Mouse (Mus musculus) naive thymus-derived CD4-positive, alpha-beta T cell, adult 2 months (primary cell): ENCODE measurements at regions not wholly inside any gene's neighbourhood (a gene's known extent, or its start where the extent isn't known, plus 50 kb on each side); places are given as distances from the start of the nearest gene placed in this dataset.

Experiments
- DNase-seq: peaks from one replicate; pipeline ENCODE4 v3.0.0-alpha.2; 2011; ENCODE audit warnings: low read depth

DNA sequence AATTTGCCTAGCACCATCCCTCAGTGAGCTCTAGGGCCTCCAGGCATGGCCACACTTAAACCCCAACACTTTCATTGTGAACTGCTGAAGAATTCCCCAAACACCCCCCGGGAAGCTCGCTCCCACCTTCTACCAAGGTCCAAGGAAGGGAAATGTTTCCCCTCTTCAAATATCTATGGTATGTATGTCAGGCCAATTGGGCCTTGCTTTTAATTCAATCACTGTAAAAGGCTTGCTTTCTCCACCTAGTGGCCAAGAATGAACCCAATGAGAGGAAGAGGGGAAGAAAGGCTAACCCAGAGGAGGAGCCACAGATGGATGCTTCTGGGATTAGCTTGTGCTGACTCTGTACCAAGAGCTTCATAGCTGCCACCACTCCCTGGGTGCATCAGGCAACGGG, 336.3 kb upstream of the Tgfbr2 start:
- DNase-seq: peak; percentile 53

DNA sequence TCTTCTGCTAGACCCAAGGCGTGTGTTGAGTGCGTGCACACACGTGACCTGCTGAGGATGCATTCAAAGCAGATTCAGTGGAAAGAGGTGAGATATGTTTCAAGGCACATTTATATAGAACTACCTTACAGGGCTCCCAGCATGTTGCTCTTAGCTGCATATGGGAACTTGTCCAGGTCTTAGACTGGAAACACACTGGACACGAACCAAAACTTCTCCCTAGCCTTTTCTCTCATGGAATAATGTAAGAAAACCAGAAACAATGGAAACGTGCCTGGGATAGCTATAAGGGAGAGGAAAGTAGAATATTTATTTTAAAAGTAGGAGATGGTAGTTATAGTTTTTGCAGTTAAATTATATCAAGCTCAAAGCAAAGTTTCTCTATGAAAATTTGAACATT, 332.6 kb upstream of the Tgfbr2 start:
- no peak for DNase-seq

DNA sequence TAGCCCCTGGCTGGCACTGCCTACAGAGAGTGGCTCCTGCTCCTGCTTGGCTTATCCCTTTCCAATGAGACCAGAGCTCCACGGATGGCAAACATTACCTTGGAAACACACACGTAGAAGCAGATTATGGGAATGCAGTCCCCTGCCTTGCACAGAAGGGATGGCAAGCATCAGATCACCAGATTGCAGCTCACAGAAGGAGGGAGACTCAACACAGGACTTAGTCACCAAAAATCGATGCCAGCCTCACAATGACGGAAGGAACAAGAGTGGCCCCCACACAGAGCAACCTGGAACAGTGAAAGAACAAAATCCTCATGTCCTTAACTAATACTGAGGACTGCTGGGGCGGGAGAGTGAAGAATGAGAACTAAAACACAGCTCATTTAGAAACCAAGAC, 327.7 kb upstream of the Tgfbr2 start:
- DNase-seq: no peak

DNA sequence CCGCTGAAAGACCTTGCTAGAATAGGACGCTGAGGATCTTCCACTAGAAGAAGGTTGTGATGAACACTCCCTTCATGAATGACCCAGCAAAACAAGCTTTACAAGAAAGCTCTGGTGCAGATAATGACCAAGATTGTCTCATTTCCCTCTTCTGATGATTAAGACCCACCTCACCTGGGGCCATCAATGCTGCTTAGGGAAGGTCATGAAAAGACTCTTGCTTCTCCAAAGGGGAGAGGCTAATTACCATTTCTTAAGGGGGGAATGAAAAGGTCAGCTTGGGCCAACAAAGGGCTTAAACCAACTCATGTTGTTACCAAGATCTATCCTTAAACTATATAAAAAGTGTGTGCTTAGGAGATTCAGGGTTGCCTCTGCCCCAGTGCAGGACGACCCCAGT, 325.8 kb upstream of the Tgfbr2 start:
- DNase-seq: no peak

DNA sequence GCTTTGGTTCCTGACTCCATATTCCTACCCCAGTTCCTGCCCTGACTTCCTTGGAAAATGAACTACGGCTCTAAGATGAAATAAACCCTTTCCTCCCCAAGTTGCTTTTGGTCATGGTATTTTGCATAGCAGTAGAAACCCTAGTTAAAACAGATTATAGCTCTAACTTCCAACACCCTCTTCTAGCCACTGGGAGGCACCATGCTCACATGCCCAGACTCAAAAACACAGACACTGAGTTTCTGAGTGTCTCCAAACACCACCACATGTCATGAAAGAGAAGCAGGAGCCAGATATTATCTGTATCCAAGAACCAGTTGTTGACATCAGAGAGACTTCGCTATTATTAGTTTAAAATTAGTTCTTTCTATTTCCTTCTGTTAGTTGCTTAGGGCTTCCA, 316.1 kb upstream of the Tgfbr2 start:
- DNase-seq: no peak

DNA sequence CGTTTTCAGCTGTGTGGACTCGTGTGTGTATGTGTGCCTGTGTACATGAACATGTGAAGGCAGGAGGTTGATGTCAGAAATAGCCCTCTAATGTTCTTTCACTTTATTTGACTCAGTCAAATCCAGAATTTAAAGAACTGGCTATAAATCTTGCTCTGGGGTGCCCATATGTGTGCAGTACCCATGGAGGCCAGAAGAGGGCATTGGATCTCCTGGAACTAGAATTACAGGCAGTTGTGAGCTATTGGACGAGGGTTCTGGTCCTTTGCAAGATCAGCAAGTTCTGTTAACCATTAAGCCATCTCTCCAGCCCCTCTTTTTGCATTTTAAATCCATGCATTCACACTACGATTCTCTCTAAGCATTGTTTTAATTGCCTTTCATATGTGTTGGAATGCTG, 314.6 kb upstream of the Tgfbr2 start:
- peak; percentile 15 for DNase-seq

DNA sequence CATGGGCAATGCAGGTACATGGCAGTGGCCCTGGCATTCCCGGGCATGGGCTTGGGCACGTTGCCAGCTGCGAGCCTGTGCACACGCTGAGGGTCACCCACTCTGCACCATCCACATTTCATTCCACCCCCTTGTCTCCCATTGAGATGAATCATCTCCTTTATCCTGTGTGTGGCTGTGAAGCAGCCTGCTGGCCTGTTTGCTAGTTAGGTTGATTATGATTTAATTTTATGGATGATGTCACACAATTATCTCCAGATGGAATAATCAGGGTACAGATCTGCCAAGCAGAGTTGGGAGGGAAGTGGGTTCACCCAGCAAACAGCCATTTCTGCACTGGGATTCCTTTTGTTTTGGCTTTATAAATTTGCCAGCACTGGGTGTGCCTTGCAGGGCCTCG, 314.1 kb upstream of the Tgfbr2 start:
- DNase-seq: no peak

DNA sequence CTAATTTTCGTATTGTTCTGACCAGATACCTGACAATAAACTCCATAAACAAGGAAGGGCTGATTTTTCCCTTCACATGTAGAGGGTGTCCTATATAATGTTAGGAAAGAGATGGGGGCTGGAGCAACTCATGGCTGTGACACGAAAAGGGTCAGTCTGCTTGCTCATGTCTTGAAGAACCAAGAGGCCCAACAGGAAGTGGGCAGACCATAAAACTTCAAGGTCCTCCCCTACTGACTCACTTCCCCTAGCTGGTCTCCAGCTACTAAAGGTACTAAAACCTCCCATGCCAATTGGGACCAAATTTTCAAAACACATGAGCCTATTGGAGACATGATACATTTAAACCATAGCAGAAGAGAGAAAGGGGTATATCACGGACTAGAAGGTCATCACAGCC, 302.1 kb upstream of the Tgfbr2 start:
- no peak for DNase-seq

DNA sequence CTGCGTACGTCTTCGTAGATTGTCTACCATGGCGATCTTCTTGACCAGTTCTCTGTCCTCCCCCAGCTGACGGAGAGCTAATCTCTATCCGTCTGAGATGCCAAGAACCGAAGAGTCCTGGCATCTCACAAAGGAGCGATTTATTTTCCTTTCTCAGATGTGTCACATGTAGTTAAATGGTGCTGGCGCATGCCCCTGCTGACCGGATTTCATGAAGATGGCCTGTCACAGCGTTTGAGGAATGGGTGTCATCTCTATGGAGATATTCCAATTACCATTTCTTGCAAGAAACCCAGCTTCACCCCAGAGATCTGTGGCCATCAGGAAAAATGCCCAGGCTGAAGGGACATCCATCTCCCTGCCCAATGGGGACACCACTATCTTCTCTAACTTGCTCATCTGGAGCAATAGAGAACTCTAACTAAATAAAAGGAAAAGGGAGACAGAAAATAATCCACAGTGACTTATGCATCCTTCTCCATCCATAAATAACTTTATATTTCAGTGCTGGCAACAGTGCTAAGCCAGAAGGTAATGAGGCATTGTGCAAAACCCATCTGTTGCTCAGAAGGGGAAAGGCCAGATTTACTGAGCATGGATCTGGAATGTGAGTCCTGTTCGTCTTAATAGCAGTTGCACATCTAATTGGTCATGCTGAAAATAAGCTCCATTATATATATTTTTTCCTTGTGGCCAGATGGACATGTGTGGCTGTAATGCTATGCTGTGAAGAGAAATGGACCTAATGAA, 300.2 kb upstream of the Tgfbr2 start:
- DNase-seq: no peak

DNA sequence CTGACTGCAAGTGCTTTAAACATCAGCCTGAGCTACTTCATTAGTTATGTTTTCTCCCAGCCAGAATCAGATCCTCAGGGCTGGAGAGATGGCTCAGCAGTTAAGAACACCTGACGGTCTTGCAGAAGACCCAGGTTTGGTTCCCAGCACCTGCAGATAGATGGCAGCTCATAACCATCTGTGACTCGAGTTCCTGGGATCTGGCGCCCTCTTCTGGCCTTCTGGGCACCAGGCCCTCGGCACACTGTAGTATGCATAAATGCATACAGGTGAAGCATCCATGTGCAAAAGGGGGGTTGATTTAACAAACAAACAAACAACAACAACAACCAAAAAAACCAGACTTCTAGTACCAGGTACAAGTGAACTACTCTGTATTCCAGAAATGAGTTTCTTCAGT, 297.7 kb upstream of the Tgfbr2 start:
- DNase-seq: peak; percentile 6

DNA sequence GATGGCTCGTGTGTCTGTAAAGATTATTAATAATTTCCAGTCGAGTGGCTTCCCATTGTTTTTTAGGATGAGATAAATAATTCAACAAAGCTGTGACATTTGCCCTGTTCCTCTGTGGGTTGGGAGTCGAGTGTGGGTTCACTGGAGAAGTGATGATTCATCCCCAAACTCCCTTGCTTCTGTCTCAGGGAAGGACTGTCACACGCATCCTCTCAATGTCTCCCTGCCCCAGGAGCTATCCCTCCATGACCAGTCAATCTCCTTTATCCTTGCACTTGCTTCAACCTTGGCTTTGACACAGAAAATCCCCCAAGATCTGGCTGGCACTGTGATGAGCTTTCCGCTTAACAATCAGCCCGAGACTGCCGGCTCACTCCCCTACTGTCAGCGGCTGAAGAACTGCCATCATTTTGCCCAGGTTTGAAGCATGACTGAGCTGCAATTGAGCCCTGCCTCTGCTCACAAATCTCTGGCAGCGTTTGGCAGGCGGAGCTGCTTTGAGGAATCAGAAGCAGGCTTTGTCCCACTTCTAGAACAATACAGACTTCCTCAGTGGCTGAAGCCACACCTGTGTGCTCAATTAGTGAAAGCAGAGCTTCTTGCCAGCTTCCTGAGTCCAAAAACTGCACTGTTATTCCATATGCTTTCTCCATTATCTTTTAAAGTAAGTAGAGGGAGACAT, 293.6 kb upstream of the Tgfbr2 start:
- DNase-seq: no peak

DNA sequence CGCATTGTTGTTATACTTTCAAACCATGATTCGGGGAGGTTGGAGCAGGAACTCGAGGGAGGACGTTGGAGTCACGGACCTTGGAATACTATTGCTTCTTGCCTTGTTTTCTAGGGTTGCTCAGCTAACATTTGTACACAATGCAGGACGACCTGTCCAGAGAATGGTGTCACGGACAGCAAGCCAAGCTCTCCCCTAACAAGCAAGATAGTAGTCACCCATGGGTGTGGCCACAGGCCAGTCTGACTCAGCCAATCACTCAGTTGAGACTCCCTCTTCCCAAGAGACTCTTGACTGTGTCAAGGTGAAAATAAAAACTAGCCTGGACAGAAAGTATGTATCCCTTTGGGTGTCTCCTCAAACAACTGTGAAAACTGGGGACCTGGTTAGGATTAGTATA, 291.2 kb upstream of the Tgfbr2 start:
- DNase-seq: no peak

DNA sequence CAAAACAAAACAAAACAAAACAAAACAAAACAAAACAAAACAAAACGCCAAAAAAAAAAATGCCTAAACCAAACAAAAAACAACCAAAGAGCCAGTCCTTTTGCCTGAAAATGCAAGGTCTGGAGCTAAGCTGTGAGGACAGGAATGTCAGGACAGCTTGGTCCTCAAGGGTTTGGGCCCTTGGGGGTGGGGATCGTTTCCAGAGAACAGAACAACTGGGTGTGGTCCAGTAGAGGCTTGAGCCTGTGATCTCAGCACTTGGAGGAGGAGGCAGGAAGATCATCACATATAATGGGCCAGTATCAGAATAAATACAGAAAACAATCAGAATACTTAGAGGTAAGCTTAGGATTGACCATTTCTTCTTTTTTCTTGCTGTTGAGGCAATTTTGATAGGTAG, 289.5 kb upstream of the Tgfbr2 start:
- DNase-seq: no peak

DNA sequence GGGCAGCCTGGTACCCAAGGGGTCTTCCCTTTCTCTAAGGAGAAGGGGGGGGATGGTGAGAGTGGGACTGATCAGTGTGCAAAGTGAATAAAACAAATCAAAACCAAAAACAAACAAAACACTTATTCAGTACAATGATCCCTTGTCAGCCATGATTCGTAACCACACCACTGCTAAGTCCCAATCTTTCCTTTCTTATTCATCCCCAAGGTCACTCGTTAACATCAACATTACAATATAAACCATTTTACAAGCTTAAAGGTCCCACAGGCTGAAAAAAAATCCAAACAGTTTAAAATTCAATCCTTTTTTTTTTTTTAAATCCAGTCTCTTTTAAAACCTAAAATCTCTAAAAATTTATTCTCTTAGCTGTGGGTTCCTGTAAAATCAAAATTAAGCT, 287.1 kb upstream of the Tgfbr2 start:
- no peak for DNase-seq

DNA sequence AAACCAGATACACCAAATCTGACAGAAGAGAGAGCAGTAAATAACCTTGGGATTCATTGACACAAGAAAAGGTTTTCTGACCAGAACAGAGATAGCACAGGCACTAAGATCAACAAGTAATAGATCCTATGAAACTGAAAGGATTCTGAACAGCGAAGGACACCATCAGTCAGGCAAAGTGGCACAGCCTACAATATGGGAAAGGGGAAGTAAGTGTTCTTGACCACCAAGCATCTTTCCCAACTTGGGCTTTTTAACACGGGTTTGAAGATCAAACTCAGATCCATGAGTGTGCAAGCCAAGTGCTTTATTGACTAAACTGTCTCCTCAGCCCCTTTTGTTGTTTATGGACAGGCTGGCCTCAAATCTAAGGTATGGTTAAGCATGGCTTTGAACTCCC, 284.9 kb upstream of the Tgfbr2 start:
- DNase-seq: no peak

DNA sequence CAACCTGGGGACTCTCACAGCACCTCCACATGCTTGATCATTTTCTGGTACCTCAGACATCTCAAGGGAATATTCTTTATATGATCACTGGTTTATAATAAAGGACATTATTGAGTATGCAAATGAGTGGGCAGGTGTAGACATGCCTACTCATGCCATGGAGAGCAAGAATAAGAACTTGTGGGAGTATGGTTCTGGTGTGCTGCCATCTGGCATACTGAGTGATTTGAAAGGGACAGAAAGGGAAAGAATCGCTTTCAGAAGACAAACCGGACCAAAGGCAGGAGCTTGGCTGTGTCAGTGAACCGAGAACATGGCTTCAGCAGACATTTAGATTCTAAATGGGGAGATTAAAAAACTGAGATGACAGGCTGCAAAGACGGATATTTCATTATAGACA, 276.9 kb upstream of the Tgfbr2 start:
- DNase-seq: no peak

DNA sequence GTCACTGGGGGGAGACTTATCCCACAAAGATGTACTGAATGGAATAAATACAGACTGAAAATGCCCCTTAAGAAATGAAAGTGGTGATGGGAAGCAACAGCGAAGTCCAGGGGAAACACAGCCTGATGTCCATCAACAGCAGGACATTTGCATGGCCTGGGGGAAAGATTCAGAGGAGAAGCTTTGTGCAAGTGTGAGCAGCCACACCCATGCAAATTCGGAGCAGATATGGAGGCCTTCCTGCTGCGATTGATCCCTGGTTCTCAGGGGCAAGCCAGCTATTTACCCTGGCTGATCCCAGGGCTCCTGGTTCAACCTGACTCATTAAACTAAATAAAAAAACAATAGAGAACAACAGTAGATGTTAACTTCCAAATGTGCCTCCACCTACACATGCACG, 275.7 kb upstream of the Tgfbr2 start:
- DNase-seq: no peak

DNA sequence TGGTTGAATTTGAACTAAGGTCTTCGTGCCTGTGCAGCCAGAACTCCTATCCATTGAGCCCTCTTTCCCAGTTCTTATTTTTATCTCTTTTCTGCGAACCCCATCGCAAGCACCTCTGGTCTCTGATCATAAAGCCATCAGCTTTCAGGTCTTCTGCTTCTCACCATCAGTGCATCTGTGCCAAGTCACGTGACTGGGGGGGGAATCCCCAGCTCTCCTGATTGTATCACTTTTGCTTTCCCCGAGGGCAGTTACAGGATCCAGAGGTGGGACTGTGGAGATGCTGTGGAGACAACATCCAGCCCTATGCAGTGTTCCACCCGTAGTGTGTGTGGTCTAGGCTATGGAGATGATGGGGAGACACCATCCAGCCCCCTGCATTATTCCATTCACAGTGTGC, 272.6 kb upstream of the Tgfbr2 start:
- DNase-seq: peak; percentile 17

DNA sequence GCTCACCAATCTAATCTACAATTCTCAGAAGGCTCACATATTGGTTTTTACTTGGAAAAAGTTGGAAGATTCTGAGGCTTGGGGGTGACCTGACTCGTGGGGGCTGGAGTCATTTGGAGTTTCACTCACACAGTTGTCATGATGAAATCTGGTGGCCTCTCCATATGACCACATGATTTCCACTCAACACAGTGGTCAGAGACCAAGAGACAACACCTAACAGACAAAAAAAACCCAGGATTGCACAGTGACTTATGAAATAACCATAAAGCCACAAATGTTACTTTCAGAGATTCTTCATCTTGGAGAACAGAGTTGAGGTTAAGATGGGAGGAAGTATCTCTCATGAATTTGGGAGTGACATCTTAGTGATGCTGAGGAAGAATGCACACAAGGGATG, 263.4 kb upstream of the Tgfbr2 start:
- DNase-seq: no peak

DNA sequence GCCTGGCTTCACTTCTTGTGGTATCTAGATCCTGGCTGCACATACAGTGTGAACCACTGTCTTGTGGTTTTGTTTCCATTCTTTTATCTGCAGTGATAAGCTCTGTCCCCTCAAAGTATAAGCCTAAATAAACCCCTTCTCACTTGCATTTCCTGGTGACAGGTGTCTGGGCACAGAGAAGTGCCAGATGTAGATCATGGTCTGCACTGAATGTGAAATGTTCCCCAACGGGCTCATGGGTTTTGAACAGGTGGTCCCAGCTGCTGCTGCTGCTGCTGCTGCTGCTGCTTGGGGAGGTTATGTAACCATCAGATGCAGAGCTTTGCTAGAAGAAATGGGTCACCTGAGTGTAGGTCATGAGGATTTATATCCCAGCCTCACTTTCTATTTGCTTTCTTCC, 259.3 kb upstream of the Tgfbr2 start:
- no peak for DNase-seq

DNA sequence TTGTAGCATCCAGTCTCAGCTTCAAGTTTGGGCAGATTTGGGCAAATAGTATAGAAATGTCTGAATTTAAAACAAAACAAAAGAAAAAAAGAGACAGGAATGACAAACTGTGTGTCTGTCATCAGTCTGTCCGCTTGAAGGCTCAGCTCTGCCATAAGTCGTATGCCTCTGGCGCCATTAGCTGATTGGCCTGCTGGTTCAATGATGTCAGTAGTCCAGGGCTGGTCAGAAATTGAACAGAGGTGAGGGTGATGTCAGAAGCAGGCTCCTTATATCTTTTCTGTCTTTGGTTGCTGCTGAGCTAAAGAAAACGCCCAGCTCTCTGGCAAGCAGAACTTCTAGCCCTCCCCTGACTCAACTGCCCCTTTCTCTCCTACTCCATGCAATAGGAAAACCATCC, 253.9 kb upstream of the Tgfbr2 start:
- no peak for DNase-seq

DNA sequence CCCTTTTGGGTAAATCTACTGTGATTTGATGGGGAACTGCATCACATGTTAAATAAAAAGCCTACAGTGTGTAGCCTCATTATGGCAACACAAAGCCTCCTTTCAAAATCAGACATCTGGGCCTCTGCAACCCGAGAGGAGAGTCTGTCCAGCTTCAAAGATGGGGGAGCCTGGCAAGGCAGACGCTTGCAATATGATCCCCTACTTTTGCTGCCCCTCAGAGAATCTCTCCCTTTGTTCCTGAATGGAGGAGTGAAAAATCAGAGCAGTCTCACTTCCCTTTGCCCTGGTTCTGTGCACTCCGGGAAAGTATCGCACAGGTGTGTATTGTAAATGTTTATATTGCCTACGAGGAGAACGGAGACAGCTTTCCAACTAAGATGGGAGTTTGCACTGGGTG, 253.3 kb upstream of the Tgfbr2 start:
- no peak for DNase-seq

DNA sequence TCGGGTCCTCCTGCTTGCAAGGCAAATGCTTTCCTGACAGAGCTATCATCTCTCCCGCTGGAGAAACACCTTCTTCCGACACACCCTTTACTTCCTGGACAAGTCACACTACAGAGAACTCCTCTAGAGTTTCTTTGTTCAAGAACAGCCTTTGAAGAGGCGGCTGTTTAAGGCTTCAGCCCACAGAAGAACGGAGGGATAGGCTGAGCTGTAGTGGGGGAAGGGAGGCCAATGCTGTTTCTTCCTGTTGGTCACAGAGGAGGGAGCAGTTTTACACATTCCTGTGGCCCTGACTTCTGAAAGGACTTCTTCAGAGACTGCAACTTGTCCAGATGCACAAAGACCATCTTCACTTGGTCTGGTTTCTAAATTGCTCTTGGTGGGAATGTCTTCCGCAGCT, 252.1 kb upstream of the Tgfbr2 start:
- peak; percentile 34 for DNase-seq
